Mouse (Mus musculus) small intestine, adult 2 months (tissue): ENCODE results near the gene Flywch1.

ENCODE experiments used
- CTCF ChIP-seq: fragments of 200-500 bp; IDR thresholded peaks from 2 replicates; pipeline ENCODE4 v1.5.1; 2012; ENCODE audit warnings: low read depth, mild to moderate bottlenecking, control low read depth, inconsistent platforms, low read length, moderate library complexity, mixed read lengths; ENCODE audit not compliant: insufficient replicate concordance, insufficient read length; ENCODE audit errors: extremely low read depth
- POLR2A ChIP-seq: fragments of 200-500 bp; IDR thresholded peaks from 2 replicates; pipeline ENCODE4 v1.6.1; 2012; ENCODE audit warnings: low read depth, mild to moderate bottlenecking, control low read depth, inconsistent platforms, low read length, moderate library complexity

DNA sequence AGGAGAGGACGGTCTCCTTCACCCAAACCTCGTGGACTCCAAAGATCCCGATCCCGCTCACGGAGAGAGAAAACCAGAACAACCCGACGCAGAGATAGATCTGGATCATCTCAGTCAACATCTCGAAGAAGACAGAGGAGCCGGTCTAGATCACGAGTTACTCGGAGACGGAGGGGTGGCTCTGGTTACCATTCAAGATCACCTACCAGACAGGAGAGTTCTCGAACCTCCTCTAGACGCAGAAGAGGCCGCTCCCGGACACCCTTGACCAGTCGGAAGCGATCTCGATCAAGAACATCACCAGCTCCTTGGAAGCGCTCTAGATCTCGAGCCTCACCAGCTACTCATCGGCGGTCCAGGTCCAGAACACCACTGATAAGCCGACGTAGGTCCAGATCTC, 47.8 kb upstream of the Flywch1 start:
- TF ChIP-seq CTCF (no peak), POLR2A (no peak)
